23 mouse cellular contexts compared by ENCODE assay signal in genomic region chr9:87741599-87741998, GRCm38 (mm10). TPM values are rescaled to one million over a fixed set of nuclear protein-coding genes. Genes with fewer than 3 reads are reported as not detected.
DNase-seq lines count a peak whose midpoint lies in the region; ATAC-seq lines count a peak whose summit lies in the region.
"Had no signal": no experiment of that assay in that cellular context is flagged by ENCODE, and none has a peak within 500 bp of the region (broad histone marks: within the 10 kb centered on the region; RNA-seq: fewer than 3 reads in every experiment).

No protein-coding gene starts in this region.

- H3K4me1 ChIP-seq in embryonic facial prominence, embryonic 11.5 days (ENCODE audit: control insufficient read depth, insufficient read depth, low read length) = peaks cover 4% of the 10 kb centered on the region
- peaks cover 20% of the 10 kb centered on the region for H3K4me1 ChIP-seq in embryonic facial prominence, embryonic 10.5 days
- peaks cover 39% of the 10 kb centered on the region for H3K4me1 ChIP-seq in limb, embryonic 12.5 days (replicated peaks)
- peaks cover 55% of the 10 kb centered on the region for H3K4me1 ChIP-seq in limb, embryonic 10.5 days
- peaks cover 8% of the 10 kb centered on the region for H3K4me1 ChIP-seq in embryonic facial prominence, embryonic 14.5 days (ENCODE audit: control insufficient read depth, insufficient read depth, low read length)

- WGBS in embryonic facial prominence, embryonic 11.5 days = 46% methylated on average over 8 of the region's 8 CpGs
- WGBS in embryonic facial prominence, embryonic 10.5 days = 65% methylated on average over 8 of the region's 8 CpGs
- 35% methylated on average over 8 of the region's 8 CpGs for WGBS in limb, embryonic 12.5 days
- WGBS in limb, embryonic 10.5 days = 71% methylated on average over 8 of the region's 8 CpGs
- WGBS in embryonic facial prominence, embryonic 14.5 days = 35% methylated on average over 8 of the region's 8 CpGs

- ATAC-seq in embryonic facial prominence, embryonic 11.5 days (replicated peaks; ENCODE audit: insufficient number of reproducible peaks, low FRiP score, low TSS enrichment, low read depth) = no peak
- no peak; the same call in 1 of the 2 replicates for ATAC-seq in limb, embryonic 12.5 days (ENCODE audit: insufficient number of reproducible peaks, insufficient read depth, low FRiP score, low TSS enrichment, low read depth)
- ATAC-seq in embryonic facial prominence, embryonic 14.5 days (ENCODE audit: low read depth) = no peak
- ATAC-seq: activated CD4-positive, CD25-positive, alpha-beta regulatory T cell, adult 4 months; CD4-positive, CD25-positive, alpha-beta regulatory T cell, adult 4 months; Patski had no signal

- H3K36me3 ChIP-seq in embryonic facial prominence, embryonic 11.5 days (replicated peaks; ENCODE audit: control insufficient read depth, insufficient read depth, low read depth, low read length) = no peaks in the 10 kb centered on the region
- no peaks in the 10 kb centered on the region for H3K36me3 ChIP-seq in embryonic facial prominence, embryonic 10.5 days (replicated peaks)
- no peaks in the 10 kb centered on the region for H3K36me3 ChIP-seq in limb, embryonic 12.5 days
- H3K36me3 ChIP-seq in limb, embryonic 10.5 days = no peaks in the 10 kb centered on the region
- H3K36me3 ChIP-seq in embryonic facial prominence, embryonic 14.5 days (ENCODE audit: control insufficient read depth, insufficient read depth, low read length) = no peaks in the 10 kb centered on the region
- H3K36me3 ChIP-seq: G1E had no signal

- peak; percentile 66 for DNase-seq in embryonic facial prominence, embryonic 11.5 days (ENCODE audit: low spot score)
- DNase-seq in embryonic facial prominence, embryonic 10.5 days (ENCODE audit: low spot score) = no peak
- peak; percentile 51 for DNase-seq in heart, adult 11 months
- DNase-seq in heart, postnatal 25 days (ENCODE audit: low spot score) = no peak
- DNase-seq in limb, embryonic 10.5 days (ENCODE audit: low spot score) = no peak
- peak; percentile 65 for DNase-seq in embryonic facial prominence, embryonic 14.5 days (ENCODE audit: low spot score)
- no peak for DNase-seq in ovary, postnatal 36 days (ENCODE audit: low spot score)
- DNase-seq: adrenal gland, adult 2 months; adrenal gland, adult 8-10 months; adrenal gland, postnatal 10 days; adrenal gland, postnatal 14 days; adrenal gland, postnatal 25 days; adrenal gland, postnatal 36 days; B cell, adult 2 months; cerebellum, adult 11 months; cerebellum, adult 11-12 months had no signal

- peaks cover 27% of the 10 kb centered on the region for H3K27me3 ChIP-seq in embryonic facial prominence, embryonic 11.5 days (ENCODE audit: control insufficient read depth, insufficient read depth, low read length)
- peaks cover 70% of the 10 kb centered on the region for H3K27me3 ChIP-seq in embryonic facial prominence, embryonic 10.5 days (replicated peaks; ENCODE audit: low read depth, poor library complexity, severe bottlenecking)
- H3K27me3 ChIP-seq in limb, embryonic 12.5 days = peaks cover 55% of the 10 kb centered on the region
- peaks cover 82% of the 10 kb centered on the region for H3K27me3 ChIP-seq in limb, embryonic 10.5 days (ENCODE audit: low read depth, poor library complexity, severe bottlenecking)
- H3K27me3 ChIP-seq in embryonic facial prominence, embryonic 14.5 days (replicated peaks; ENCODE audit: control insufficient read depth, insufficient read depth, low read length) = peaks cover 45% of the 10 kb centered on the region
- H3K27me3 ChIP-seq: CH12.LX, Patski had no signal

- no peak overlapping the region for H3K27ac ChIP-seq in embryonic facial prominence, embryonic 11.5 days (replicated peaks; ENCODE audit: low read depth, low read length)
- no peak overlapping the region for H3K27ac ChIP-seq in embryonic facial prominence, embryonic 10.5 days (replicated peaks)
- peak overlapping the region; percentile 1; the same call in 1 of the 2 replicates for H3K27ac ChIP-seq in limb, embryonic 12.5 days
- H3K27ac ChIP-seq in limb, embryonic 10.5 days = no peak overlapping the region
- no peak overlapping the region for H3K27ac ChIP-seq in embryonic facial prominence, embryonic 14.5 days (replicated peaks; ENCODE audit: low read depth, low read length)

- no peak overlapping the region for H3K9ac ChIP-seq in embryonic facial prominence, embryonic 11.5 days (replicated peaks; ENCODE audit: low read length)
- no peak overlapping the region for H3K9ac ChIP-seq in limb, embryonic 12.5 days (replicated peaks)
- H3K9ac ChIP-seq in embryonic facial prominence, embryonic 14.5 days (ENCODE audit: low read depth, low read length) = no peak overlapping the region

- H3K4me3 ChIP-seq in embryonic facial prominence, embryonic 11.5 days (ENCODE audit: low read depth, low read length) = no peak overlapping the region
- H3K4me3 ChIP-seq in embryonic facial prominence, embryonic 10.5 days = no peak overlapping the region
- no peak overlapping the region for H3K4me3 ChIP-seq in limb, embryonic 12.5 days (replicated peaks)
- no peak overlapping the region for H3K4me3 ChIP-seq in limb, embryonic 10.5 days
- H3K4me3 ChIP-seq in embryonic facial prominence, embryonic 14.5 days (ENCODE audit: low read depth, low read length) = no peak overlapping the region

- intact Hi-C loops in heart, postnatal 25 days (cut with DNase I) = loop anchor here (5.0 to 10.0 kb wide), 2 partner anchors 34 to 317 kb away; no protein-coding TSS in a partner anchor

- no peak overlapping the region for H3K4me2 ChIP-seq in embryonic facial prominence, embryonic 11.5 days (ENCODE audit: low read depth, low read length)
- no peak overlapping the region for H3K4me2 ChIP-seq in limb, embryonic 12.5 days
- no peak overlapping the region for H3K4me2 ChIP-seq in embryonic facial prominence, embryonic 14.5 days (ENCODE audit: low read depth, low read length)

- no peaks in the 10 kb centered on the region for H3K9me3 ChIP-seq in embryonic facial prominence, embryonic 11.5 days (replicated peaks; ENCODE audit: control insufficient read depth, low read length)
- H3K9me3 ChIP-seq in embryonic facial prominence, embryonic 10.5 days = no peaks in the 10 kb centered on the region
- no peaks in the 10 kb centered on the region for H3K9me3 ChIP-seq in limb, embryonic 12.5 days
- H3K9me3 ChIP-seq in limb, embryonic 10.5 days (replicated peaks) = no peaks in the 10 kb centered on the region
- no peaks in the 10 kb centered on the region for H3K9me3 ChIP-seq in embryonic facial prominence, embryonic 14.5 days (ENCODE audit: control insufficient read depth, low read length)

RNA-seq across cellular contexts. Expression of gene Tbx18, which starts 10.5 kb away (rescaled TPM):
- polyA plus RNA-seq in embryonic facial prominence, embryonic 11.5 days (2014; fragmentation: Nextera tagmentation; extraction: Ambion mirVana) = 3.9 and 4.1 TPM in 2 replicates
- polyA plus RNA-seq in embryonic facial prominence, embryonic 10.5 days (2016; fragmentation: Nextera tagmentation; extraction: Ambion mirVana) = 2.6 and 2.8 TPM in 2 replicates
- 1 to 10 TPM; 4.4 to 6.1 TPM for total RNA-seq in heart, postnatal 25 days (2021)
- polyA plus RNA-seq in limb, embryonic 12.5 days (2016; fragmentation: Nextera tagmentation; extraction: Ambion mirVana) = 28.0 and 35.3 TPM in 2 replicates
- 12.6 and 28.3 TPM in 2 replicates for polyA plus RNA-seq in limb, embryonic 10.5 days (2016; fragmentation: Nextera tagmentation; extraction: Ambion mirVana)
- polyA plus RNA-seq in embryonic facial prominence, embryonic 14.5 days (2014; fragmentation: Nextera tagmentation; extraction: Ambion mirVana) = 5.7 and 8.2 TPM in 2 replicates
- total RNA-seq: CH12.LX, G1E, MEL had no signal
- polyA plus RNA-seq: activated CD4-positive, CD25-positive, alpha-beta regulatory T cell, adult 4 months; CD4-positive, CD25-positive, alpha-beta regulatory T cell, adult 4 months; G1E had no signal

Comparison
In these comparisons a context has a peak if more than half of its experiments do, and no peak if none do; other contexts are left out.
1. DNase-seq: peak in embryonic facial prominence, embryonic 11.5 days (single experiment), heart, adult 11 months (single experiment) and embryonic facial prominence, embryonic 14.5 days (single experiment); none in embryonic facial prominence, embryonic 10.5 days (single experiment), heart, postnatal 25 days (single experiment), limb, embryonic 10.5 days (single experiment) and ovary, postnatal 36 days (single experiment).